Mouse (Mus musculus) layer of hippocampus, adult 18-20 months (tissue): ENCODE measurements at regions not wholly inside any gene's neighbourhood (a gene's known extent, or its start where the extent isn't known, plus 50 kb on each side); places are given as distances from the start of the nearest gene placed in this dataset.

ENCODE experiments used
- DNase-seq, 2 experiments: peaks; one replicate each; pipeline ENCODE4 v3.0.0; 2022; ENCODE audit warnings: low spot score in 2 of 2

- no peak for DNase-seq
These were observed 617.3 kb downstream of the Tmem132b start for GRCm38 (mm10) chr5:126148908-126149307.

DNA sequence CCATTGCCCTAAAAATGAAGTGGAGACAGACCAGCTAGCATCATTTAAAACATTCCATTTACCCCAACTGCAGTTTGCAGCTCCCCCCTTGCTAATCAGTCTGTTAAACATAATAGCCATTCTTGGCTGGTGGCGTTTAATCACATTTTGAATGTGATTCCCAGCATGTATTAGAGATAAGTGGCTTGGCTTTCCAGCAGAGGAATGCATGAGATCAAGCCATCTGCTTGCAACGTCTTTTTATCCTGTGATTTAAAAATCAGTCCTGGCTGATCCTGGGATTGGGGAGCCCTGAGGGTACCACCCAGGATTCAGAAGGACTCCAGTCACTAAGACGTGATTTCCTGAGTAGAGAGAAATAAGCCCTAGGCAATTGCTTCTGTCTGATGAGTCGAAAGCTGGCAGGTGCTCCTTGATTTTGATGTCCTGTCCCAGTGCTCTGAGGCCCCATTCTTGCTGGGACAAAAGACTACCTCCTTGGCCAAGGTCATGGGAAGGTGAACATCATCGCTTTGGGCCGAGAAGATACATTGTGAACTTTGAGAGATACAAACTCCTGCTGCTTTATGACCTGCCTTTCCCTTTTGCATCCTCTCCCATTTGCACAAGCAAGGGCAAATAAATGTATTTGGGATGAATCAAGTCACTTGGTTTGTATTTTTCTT lies 623.8 kb downstream of the Tmem132b start:
- DNase-seq: no peak

DNA sequence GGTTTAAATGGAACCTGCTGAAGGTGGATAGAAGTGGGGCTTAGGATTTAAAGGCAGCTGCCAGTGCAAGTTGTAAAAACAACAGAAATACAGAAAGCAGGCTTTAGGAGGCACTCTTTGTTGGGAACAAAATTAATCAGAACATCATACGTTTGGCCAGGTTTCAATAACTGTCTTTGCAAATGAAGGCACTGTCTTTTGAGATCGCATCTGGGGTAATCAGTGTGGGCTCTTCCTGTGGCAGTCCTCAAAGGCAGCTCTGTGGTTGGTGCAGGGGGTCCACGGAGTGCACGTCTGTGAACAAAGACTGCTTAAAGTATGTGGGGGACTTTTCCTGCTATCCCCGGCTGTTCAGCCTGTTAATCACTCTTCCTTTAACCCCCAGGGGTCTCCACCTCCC lies 654.5 kb downstream of the Tmem132b start:
- DNase-seq: no peak

DNA sequence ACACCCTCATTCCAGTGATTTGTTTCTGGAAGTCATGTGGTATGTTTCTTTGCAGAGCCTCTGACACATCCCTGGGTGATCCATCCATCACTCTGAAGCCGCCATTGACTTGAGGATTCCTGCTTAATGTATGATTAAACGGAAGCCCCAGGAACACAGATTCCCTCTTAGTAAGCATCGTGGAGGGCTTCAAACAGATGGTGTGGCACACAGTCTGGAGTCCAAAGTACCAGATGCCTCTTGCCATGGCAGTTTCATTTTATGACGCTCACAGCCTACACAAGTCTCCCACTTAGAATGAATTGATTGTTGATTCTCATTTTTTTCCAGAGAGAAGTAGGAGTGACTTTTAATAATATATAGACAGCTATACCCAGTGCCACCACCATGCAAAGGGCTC lies 668.3 kb downstream of the Tmem132b start:
- DNase-seq: peak; percentile 54 to 74

DNA sequence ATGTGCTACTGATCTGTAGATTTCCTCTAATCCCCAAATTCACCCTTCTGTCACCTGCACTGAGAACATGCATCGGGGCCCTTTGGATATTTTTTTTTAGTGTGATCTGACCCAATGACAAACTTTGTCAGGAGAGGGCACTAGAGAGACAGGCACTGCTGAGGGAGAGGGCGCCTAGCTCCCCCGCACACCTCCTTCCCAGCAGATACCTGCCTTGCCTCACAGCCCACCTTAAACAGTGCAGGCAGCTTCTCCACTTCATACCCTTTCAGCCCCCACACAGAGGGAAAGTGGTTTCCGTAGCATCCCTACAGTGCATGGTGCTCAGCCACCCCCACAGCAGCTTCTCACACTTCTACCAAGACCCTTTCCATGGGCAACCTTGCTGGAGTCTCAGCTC lies 670.0 kb downstream of the Tmem132b start:
- DNase-seq: no peak

- DNase-seq: no peak
These were observed 670.4 kb downstream of the Tmem132b start for GRCm38 (mm10) chr5:126201996-126202395.

GRCm38 (mm10) chr5:126217016-126217415 lies 685.4 kb downstream of the Tmem132b start:
- peak; percentile 18 to 69 for DNase-seq

DNA sequence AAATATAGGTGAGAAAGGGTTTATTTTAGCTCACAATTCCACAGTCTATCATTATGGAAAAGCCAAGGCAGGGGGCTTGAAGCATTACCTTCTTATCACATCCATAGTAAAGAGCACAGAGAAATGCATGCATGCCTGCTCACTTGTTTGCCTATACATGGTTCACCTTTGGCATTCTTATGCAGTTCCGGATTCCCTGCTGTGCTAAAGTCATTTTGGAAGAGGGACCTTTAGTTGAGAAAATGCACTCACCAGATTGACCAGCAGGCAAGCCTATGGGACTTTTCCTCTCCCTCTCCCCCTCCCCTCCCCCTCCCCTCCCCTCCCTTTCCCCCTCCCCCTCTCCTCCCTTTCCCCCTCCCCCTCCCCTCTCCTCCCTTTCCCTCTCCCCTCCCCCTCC lies 686.2 kb downstream of the Tmem132b start:
- DNase-seq: no peak

DNA sequence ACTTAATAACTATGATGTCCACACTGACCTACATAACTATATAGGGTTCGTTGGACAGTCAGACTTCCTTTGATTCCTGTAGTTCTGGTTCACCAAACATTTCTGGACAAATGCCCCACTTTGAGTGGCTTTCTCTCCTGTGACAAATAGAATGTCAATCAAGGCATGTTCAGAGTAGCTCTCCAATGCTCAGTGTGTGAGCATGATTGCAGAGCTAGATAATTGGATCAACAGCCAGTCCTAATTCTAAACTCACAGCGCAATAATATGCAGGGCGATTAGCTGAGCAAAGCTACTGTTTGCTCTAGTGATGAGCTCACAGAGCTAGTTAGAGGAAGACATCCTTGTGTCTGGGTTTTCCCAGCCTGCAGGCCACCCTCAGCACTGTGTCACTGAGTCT lies 692.1 kb downstream of the Tmem132b start:
- no peak for DNase-seq

- DNase-seq: no peak
These were observed 699.2 kb downstream of the Tmem132b start for GRCm38 (mm10) chr5:126230768-126231167.

GRCm38 (mm10) chr5:126238071-126238470 lies 706.5 kb downstream of the Tmem132b start:
- peak; percentile 82 to 92 for DNase-seq

DNA sequence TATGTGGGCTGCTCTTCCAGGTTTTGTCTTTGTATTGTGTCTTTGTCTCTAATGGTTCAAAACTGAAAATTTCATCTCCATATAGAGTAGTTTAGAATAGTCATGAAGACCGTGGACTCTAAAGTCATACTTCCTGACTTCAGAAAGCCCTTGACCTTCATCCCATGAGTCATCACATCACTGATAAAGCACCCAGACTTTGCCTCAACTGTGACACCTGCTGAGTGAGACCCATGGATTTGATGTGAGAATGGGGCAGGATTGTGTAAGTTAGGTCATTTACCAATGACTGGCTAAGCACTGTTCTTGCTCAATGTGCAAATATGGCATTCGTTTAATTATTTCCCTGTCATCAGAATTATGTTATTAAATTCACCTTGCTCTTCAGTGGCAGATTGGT lies 714.2 kb downstream of the Tmem132b start:
- no peak for DNase-seq

DNA sequence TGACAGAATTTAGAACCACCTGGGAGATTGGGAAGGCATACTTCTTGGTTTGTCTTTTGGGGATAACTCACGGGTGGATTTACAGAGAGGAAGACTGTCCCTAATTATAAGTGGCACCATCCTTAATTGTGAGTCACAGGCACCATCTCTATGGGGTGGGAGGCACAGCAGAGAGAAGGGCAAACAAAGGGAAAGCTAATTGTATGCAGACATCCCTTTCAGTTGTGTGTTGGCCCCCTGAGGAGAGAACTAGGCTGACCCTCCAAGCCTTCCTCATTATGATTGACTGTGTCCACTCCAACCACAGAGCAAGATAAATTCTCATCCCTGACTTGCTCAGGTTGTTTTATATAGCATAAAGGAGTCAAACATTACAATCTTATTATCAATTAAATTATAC lies 718.8 kb downstream of the Tmem132b start:
- DNase-seq: no peak

DNA sequence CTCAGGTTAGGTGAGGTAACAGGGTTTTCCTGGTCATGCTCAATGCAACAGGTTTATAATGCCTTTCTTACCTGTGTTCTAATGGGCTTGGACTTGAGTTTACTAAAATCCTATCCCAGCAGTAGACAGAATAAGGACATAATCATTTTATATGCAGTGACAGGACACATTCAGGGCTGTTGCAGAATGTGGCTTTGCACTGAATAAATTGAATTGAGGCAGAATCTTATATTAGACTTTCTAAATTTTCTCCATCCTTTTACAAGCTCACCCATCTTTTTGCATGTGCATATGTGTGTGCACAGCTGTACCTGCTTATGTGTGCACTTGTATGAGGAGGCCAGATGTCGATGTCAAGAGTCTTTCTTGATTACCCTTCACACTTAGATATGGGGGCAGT lies 723.1 kb downstream of the Tmem132b start:
- no peak for DNase-seq

DNA sequence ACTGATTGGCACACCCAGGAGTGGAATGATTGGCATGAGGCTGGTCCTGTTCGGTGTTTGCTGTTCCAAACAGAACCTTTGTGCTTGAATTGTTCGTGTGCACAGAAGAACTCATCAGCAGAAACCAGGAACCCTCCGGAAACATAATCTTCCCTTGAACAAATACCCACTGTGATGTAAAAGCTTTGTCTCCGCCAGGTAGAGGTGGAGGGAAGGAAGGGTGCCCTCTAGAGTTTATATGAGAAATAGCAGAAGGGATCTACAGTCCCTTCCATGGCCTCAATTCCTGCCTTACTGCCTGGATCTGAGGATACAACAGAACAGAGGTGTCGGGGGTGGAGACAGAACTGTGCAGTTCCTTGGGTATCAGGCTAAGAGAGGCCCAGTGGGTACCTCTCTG lies 726.3 kb downstream of the Tmem132b start:
- no peak for DNase-seq

DNA sequence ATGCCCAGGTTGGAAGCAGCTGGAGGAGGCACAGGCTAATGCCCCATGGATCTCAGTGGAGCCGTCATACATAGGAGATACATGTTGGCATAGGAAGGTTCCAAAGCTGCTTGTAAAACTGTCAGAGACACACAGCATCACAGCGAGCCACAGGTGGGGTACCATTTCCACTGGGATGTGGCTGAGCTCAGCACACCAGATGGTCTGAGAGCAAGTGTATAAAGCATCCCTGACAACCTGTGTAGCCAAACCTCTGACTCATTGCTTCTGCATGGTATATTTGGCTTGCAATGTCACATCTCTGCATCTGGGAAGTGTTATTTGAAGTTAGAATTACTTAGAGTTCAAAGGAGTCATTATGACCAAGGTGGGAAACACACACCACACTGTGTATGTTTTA lies 734.9 kb downstream of the Tmem132b start:
- no peak for DNase-seq

GRCm38 (mm10) chr5:126266929-126267609 lies 735.5 kb downstream of the Tmem132b start:
- no peak for DNase-seq

DNA sequence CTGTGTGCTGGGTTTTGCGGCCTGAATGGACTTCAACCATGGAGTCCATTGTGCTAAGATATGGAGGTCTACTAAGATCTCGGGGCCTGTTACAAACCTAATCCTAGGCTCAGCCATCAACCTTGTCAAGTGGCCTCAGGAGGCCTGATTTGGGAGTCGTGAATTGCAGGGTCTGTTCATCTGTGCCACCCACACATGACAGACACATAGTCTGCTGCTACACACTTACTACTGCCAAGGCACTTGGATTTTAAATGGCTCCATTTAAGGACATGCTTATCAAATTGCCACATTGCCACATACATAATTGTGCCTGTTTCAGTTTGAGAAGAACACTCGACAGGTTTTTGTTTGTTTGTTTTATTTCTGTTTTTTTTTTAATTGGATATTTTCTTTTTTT lies 737.0 kb downstream of the Tmem132b start:
- DNase-seq: peak; percentile 50 to 73

- DNase-seq: peak; percentile 20 to 64
These were observed 742.7 kb downstream of the Tmem132b start for GRCm38 (mm10) chr5:126274316-126274715.

GRCm38 (mm10) chr5:126281057-126281728 lies 749.6 kb downstream of the Tmem132b start:
- DNase-seq: no peak

GRCm38 (mm10) chr5:126281782-126282181 lies 750.2 kb downstream of the Tmem132b start:
- no peak for DNase-seq

- no peak for DNase-seq
These were observed 793.3 kb downstream of the Tmem132b start for GRCm38 (mm10) chr5:126324847-126325246.

DNA sequence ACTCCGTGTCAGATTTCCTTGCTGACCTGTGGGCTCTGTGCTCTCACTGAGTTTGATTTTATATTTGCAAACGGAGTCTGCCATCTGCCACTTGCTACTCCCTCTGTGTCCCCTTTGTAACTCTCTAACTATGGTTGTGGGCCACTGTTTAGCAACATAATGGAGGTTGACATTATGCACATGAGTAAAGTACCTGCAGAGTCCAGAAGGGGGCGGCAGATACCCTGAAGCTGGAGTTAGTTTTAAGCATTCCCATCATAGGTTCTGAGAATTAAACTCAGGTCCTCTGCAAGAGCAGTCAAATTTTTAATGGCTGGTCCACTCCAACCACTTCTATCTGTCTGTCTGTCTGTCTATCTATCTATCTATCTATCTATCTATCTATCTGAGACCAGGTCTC lies 796.7 kb downstream of the Tmem132b start:
- no peak for DNase-seq
